Mouse (Mus musculus) G1E (cell line): ENCODE measurements around the gene Has1. TPM values are rescaled to one million over a fixed set of nuclear protein-coding genes. Genes with fewer than 3 reads are reported as not detected.

ENCODE experiments used
- ATAC-seq: 2 replicates; pipeline ENCODE4 v1.8.0; 2016; ENCODE audit warnings: mild to moderate bottlenecking; ENCODE audit not compliant: insufficient number of reproducible peaks, poor library complexity, low FRiP score, severe bottlenecking; ENCODE audit errors: extremely low read depth
- DNase-seq: peaks from one replicate; pipeline ENCODE4 v3.0.0; 2012; ENCODE audit warnings: low spot score
- H3K27me3 ChIP-seq: 2 replicates; pipeline ENCODE4 v1.6.1; 2012; ENCODE audit warnings: mild to moderate bottlenecking, low read length, inconsistent platforms; ENCODE audit not compliant: insufficient read depth
- H3K36me3 ChIP-seq: replicated peaks from 2 replicates; pipeline ENCODE3; 2012; ENCODE audit warnings: mild to moderate bottlenecking, inconsistent platforms
- H3K4me1 ChIP-seq: 2 replicates; pipeline ENCODE4 v1.6.1; 2012; ENCODE audit warnings: low read depth, low read length, inconsistent platforms, mixed read lengths; ENCODE audit not compliant: insufficient read depth
- H3K4me3 ChIP-seq: 2 replicates; pipeline ENCODE4 v1.5.1; 2012; ENCODE audit warnings: low read depth, mild to moderate bottlenecking, inconsistent platforms, low read length, moderate library complexity, mixed read lengths
- H3K9me3 ChIP-seq: replicated peaks from 2 replicates; pipeline ENCODE4 v1.6.1; 2012; ENCODE audit warnings: inconsistent platforms
- CTCF ChIP-seq: IDR thresholded peaks from 2 replicates; pipeline ENCODE4 v1.5.1; 2012; ENCODE audit warnings: low read depth, low read length, inconsistent platforms, mixed read lengths
- GATA1 ChIP-seq: IDR thresholded peaks from 2 replicates; pipeline ENCODE4 v1.6.1; 2012; ENCODE audit warnings: borderline replicate concordance, low read length, inconsistent platforms, mixed read lengths
- GATA2 ChIP-seq: IDR thresholded peaks from 2 replicates; pipeline ENCODE4 v1.6.1; 2012; ENCODE audit warnings: low read depth, low read length, inconsistent platforms, borderline replicate concordance
- POLR2AphosphoS5 ChIP-seq: IDR thresholded peaks from 2 replicates; pipeline ENCODE4 v1.6.1; 2012; ENCODE audit warnings: low read depth, low read length, inconsistent platforms; ENCODE audit not compliant: insufficient replicate concordance
- TAL1 ChIP-seq: conservative IDR thresholded peaks from 2 replicates; pipeline ENCODE4 v1.6.1; 2012; ENCODE audit warnings: low read depth, low read length, inconsistent platforms, mixed read lengths
- polyA plus RNA-seq: library from polyadenylated mRNA; stranded (reverse); fragments of >175 nt; gene quantifications from 2 replicates; pipeline ENCODE4 v1.2.3, GENCODE M21; 2012
- total RNA-seq, 2 experiments: library from RNA; stranded (forward) in 1 of 2; stranded (reverse) in 1 of 2; fragments of 200-1000 nt in 1 of 2; fragments of >200 nt in 1 of 2; fragmentation: Nextera tagmentation in 1 of 2; gene quantifications; 2 replicates each; pipeline ENCODE4 v1.2.3; 2014 to 2017

Has1 gene
- total and polyA plus RNA-seq, 3 experiments = 0.33 TPM; not detected in 2

- Histone ChIP-seq H3K36me3 (no peaks in the 10 kb centered on the region), H3K4me3 (no peak overlapping the region), H3K27me3 (peaks cover 15% of the 10 kb centered on the region), H3K9me3 (no peaks in the 10 kb centered on the region), H3K4me1 (no peaks in the 10 kb centered on the region)
- TF ChIP-seq POLR2AphosphoS5 (no peak), GATA2 (no peak), TAL1 (no peak), CTCF (no peak), GATA1 (no peak)
- DNase-seq (no peak), ATAC-seq (no peak)
Observed at GRCm38 (mm10) chr17:17862360-17862759, 7.4 kb upstream of the Has1 start.

GRCm38 (mm10) chr17:17860110-17860509 is 5.1 kb upstream of the Has1 start:
- ATAC-seq (peak; percentile 54; the same call in 1 of the 2 replicates), DNase-seq (no peak)
- Histone ChIP-seq H3K4me1 (no peaks in the 10 kb centered on the region), H3K4me3 (no peak overlapping the region), H3K27me3 (peaks cover 21% of the 10 kb centered on the region), H3K9me3 (no peaks in the 10 kb centered on the region), H3K36me3 (no peaks in the 10 kb centered on the region)
- TF ChIP-seq TAL1 = no peak
- TF ChIP-seq GATA1 = no peak
- no peak for TF ChIP-seq GATA2
- TF ChIP-seq CTCF = no peak
- TF ChIP-seq POLR2AphosphoS5 = no peak

GRCm38 (mm10) chr17:17857446-17857845 is 2.4 kb upstream of the Has1 start:
- H3K36me3 ChIP-seq = no peaks in the 10 kb centered on the region
- DNase-seq (no peak), ATAC-seq (no peak)
- no peaks in the 10 kb centered on the region for H3K4me1 ChIP-seq
- TF ChIP-seq CTCF (no peak), TAL1 (no peak), GATA1 (no peak)
- H3K4me3 ChIP-seq = no peak overlapping the region
- peaks cover 18% of the 10 kb centered on the region for H3K27me3 ChIP-seq
- no peaks in the 10 kb centered on the region for H3K9me3 ChIP-seq

- no peak for DNase-seq
- no peaks in the 10 kb centered on the region for H3K4me1 ChIP-seq
- H3K4me3 ChIP-seq = no peak overlapping the region
- no peak for ATAC-seq
- no peaks in the 10 kb centered on the region for H3K9me3 ChIP-seq
- H3K27me3 ChIP-seq = peaks cover 13% of the 10 kb centered on the region
- H3K36me3 ChIP-seq = no peaks in the 10 kb centered on the region
- TF ChIP-seq GATA1 (no peak), POLR2AphosphoS5 (no peak), GATA2 (no peak), CTCF (no peak), TAL1 (no peak)
Observed at GRCm38 (mm10) chr17:17856612-17857011, 1.6 kb upstream of the Has1 start.

DNA sequence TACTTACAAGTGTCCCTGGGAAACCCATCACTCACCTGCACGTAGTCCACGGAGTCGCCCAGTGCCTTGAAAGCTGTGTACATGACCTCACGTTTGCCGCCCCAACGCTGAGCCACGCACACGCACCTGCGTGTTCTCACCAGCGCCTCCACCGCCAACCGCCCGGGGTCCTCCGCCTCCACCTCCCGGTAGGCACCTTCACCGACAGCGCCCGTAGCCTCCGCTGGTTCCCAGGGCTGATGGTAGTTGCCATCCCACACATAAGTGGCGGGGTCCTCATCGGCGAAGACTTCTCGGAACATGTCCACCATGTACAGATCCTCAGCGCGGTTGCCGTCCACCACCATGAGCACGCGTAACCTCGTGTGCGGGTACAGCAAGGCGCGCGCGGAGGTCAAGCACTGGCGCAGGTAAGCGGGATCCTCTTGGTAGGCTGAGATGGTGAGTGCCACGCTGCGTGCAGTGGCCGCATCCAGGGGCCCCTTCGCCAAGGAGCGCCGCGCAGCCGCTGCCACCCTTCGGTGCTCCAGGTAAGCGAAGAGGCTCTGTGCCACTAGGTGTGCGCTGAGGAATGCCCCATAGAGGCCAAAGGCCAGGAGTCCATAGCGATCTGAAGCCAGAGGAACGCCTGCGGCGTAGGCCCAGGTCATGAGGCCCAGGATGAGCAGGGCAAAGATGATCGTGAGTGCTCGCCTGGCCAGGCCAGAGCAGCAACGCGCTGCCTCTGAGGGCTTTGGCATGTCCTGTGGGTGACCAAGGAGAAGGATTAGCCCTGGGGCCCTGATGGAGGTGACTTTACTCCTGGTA is 4.9 kb downstream of the Has1 start:
- DNase-seq (no peak), ATAC-seq (no peak)
- no peaks in the 10 kb centered on the region for H3K9me3 ChIP-seq
- H3K27me3 ChIP-seq = peaks cover 5% of the 10 kb centered on the region
- TF ChIP-seq GATA1 (no peak), TAL1 (no peak), POLR2AphosphoS5 (no peak), GATA2 (no peak), CTCF (no peak)
- no peaks in the 10 kb centered on the region for H3K36me3 ChIP-seq
- H3K4me1 ChIP-seq = peaks cover 7% of the 10 kb centered on the region; the same call in 1 of the 2 replicates
- peak overlapping the region; percentile 1; the same call in 1 of the 2 replicates for H3K4me3 ChIP-seq

- H3K27me3 ChIP-seq = peaks cover 3% of the 10 kb centered on the region
- no peaks in the 10 kb centered on the region for H3K36me3 ChIP-seq
- no peak overlapping the region for H3K4me3 ChIP-seq
- peaks cover 7% of the 10 kb centered on the region; the same call in 1 of the 2 replicates for H3K4me1 ChIP-seq
- no peak for TF ChIP-seq POLR2AphosphoS5
- no peak for TF ChIP-seq CTCF
- TF ChIP-seq GATA1 = no peak
- TF ChIP-seq TAL1 = no peak
- TF ChIP-seq GATA2 = no peak
- peak; percentile 85 for ATAC-seq
- DNase-seq = no peak
- H3K9me3 ChIP-seq = no peaks in the 10 kb centered on the region
Observed at GRCm38 (mm10) chr17:17848988-17849387, 6.0 kb downstream of the Has1 start.
